Mouse (Mus musculus): ENCODE results near the gene Adal. TPM values are rescaled to one million over a fixed set of nuclear protein-coding genes. Genes with fewer than 3 reads are reported as not detected.
"Not testable (repeated sequence)": the region's sequence is repeated elsewhere in the genome, so short reads cannot be mapped to it uniquely, and the experiment has no call there.

The Adal gene
- 30.7 and 40.0 TPM in 2 replicates for polyA plus RNA-seq (2014; fragmentation: Nextera tagmentation; extraction: Ambion mirVana)

DNA sequence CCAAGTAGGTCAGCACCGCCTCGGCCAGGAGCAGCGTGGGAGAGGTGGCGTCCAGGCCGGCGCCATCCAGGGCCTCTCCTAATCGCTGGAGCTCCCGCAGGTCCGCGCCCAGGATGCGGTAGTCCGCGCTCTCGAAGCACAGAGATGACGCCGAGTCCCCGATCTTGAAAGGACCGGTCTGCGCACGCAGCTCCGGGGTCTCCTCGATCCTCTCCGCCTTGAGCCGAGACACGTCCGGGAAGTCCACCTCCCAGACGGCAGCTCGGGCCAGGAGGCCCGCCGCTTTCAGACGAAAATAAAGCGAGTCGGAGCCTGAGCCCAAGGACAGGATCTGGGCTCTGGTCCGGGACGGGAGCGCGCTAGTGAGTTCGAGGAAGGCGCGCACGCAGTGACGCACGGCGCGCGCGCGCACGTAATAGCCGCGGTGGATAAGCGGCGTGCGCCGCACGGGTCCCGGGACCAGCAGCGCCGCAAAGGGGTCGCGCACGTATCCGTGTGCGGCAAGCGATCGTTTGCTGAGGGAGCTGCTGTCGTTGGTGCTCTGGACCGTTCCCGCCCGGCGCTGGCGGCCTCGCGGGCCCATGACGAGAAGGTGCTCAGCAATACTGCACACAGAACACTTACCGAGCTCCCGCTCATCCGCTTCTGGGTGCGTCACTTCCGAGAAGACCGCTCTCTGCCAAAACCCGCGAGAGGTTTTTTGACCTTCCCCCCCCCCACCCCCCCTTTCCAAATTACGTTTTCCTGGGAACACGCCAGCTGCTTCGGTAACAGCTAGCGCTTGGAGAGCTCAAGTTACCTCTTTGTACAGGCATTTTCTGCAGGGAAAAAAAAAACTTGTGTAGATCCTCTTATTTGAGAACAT, at the start of gene Adal, which contains the start of gene Lcmt2:
Gene Adal (plus strand): TSS at position 411 of the 865 bp plus-strand sequence.
Gene Lcmt2 (minus strand): TSS at position 636 of the 865 bp plus-strand sequence.
- peak within 1 kb of the TSS; percentile 98 for H3K27ac ChIP-seq (replicated peaks; ENCODE audit: low read depth, low read length)
- H3K9me3 ChIP-seq (ENCODE audit: control insufficient read depth, low read length), result no peaks in the 10 kb centered on the region
- DNase-seq (peak; percentile 97), ATAC-seq (ENCODE audit: low FRiP score, low TSS enrichment) (peak; percentile 96)
- H3K4me1 ChIP-seq (ENCODE audit: control insufficient read depth, insufficient read depth, low read length), result peaks cover 30% of the 10 kb centered on the region
- peak within 1 kb of the TSS; percentile 91 for H3K9ac ChIP-seq (replicated peaks; ENCODE audit: low read length)
- H3K36me3 ChIP-seq (ENCODE audit: control insufficient read depth, insufficient read depth, low read length), result 0 out of 2 replicates have a peak, but pooled peaks cover 17% of the 10 kb centered on the region
- H3K4me2 ChIP-seq (ENCODE audit: low read length), result peak within 1 kb of the TSS; percentile 91
- WGBS, result under 1% methylated on average over 87 of the region's 87 CpGs
- no peaks in the 10 kb centered on the region for H3K27me3 ChIP-seq (ENCODE audit: control insufficient read depth, insufficient read depth, low read length)
- H3K4me3 ChIP-seq (replicated peaks; ENCODE audit: low read depth, low read length), result peak within 1 kb of the TSS; percentile 71

DNA sequence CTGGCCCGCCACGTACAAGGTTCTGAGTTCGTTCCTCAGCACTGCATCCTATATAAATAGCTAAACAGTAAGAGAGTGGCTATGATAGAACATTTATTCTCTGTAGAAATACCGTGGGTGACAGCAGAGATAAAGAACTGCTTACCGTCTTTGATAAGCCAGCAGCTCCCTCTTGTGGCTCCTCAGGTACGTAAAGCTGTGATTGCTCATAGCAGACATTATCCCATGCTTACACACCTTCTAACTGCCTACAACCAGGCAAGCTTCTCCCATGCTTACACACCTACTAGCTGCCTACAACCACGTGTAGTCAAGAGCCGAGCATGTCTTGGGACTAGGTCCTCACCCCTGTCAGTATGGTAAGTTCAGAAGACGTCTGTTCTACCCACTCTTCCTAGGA, 38.2 kb upstream of the Adal start:
- H3K4me2 ChIP-seq (ENCODE audit: low read length), result no peak overlapping the region
- H3K36me3 ChIP-seq (ENCODE audit: control insufficient read depth, insufficient read depth, low read length), result no peaks in the 10 kb centered on the region
- no peak overlapping the region for H3K9ac ChIP-seq (replicated peaks; ENCODE audit: low read length)
- no peaks in the 10 kb centered on the region for H3K27me3 ChIP-seq (ENCODE audit: control insufficient read depth, insufficient read depth, low read length)
- no peaks in the 10 kb centered on the region for H3K4me1 ChIP-seq (ENCODE audit: control insufficient read depth, insufficient read depth, low read length)
- no peaks in the 10 kb centered on the region for H3K9me3 ChIP-seq (ENCODE audit: control insufficient read depth, low read length)
- no peak overlapping the region for H3K27ac ChIP-seq (replicated peaks; ENCODE audit: low read depth, low read length)
- ATAC-seq (ENCODE audit: low FRiP score, low TSS enrichment) (no peak), DNase-seq (peak; percentile 88)
- 24% methylated on average over 9 of the region's 9 CpGs for WGBS
- no peak overlapping the region for H3K4me3 ChIP-seq (replicated peaks; ENCODE audit: low read depth, low read length)

DNA sequence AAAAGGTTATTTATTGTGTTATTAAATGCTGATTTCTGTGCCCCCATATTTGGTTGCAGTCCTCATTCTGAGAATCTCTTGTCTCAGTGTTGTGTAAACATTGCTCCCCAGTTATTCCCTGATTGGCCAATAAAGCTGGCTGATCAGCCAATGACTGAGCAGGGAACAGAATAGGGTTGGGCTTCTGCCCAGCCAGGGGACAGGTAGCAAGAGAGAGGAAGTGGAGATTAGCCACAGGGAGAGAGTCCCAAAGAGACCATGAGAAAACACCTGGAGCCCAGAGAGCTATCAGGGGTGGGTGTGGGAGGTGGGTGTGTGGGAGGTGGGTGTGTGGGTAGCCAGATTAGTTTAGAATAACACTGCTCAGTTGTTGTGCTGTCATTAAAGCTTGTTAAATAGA, 34.3 kb upstream of the Adal start:
- ATAC-seq (ENCODE audit: low FRiP score, low TSS enrichment), result no peak

DNA sequence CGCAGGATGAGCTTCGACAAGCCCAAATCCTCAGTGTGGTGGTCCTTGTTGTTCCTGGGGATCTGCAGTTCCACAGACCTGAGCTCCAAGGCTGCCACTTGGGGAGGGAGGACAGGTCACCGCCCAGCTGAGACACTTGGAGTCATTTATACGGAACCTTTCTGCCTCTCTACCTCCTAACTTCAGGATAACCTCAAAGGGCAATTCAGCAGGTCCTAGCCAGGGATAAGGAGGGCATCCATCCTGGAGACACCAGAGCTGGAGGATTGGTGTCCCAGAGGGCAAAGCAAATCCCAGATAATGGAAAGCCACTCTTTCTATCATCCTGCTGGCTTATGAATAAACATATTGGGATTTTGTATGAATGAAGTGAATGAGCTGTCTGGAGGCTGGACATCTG, 30.5 kb upstream of the Adal start, which contains the start of gene Tgm7:
Gene Tgm7 (minus strand): TSS at position 101 of the 400 bp plus-strand sequence.
- WGBS, result 90% methylated on average over 4 of the region's 4 CpGs
- no peaks in the 10 kb centered on the region for H3K4me1 ChIP-seq (ENCODE audit: control insufficient read depth, insufficient read depth, low read length)
- no peak for ATAC-seq (ENCODE audit: low FRiP score, low TSS enrichment)

More for the DNA sequence above, 34.3 kb upstream of the Adal start:
- H3K36me3 ChIP-seq (ENCODE audit: control insufficient read depth, insufficient read depth, low read length), result no peaks in the 10 kb centered on the region
- no peaks in the 10 kb centered on the region for H3K4me1 ChIP-seq (ENCODE audit: control insufficient read depth, insufficient read depth, low read length)
- no peak overlapping the region for H3K4me3 ChIP-seq (replicated peaks; ENCODE audit: low read depth, low read length)
- DNase-seq, result no peak
- no peak overlapping the region for H3K9ac ChIP-seq (replicated peaks; ENCODE audit: low read length)
- H3K9me3 ChIP-seq (ENCODE audit: control insufficient read depth, low read length), result no peaks in the 10 kb centered on the region
- no peaks in the 10 kb centered on the region for H3K27me3 ChIP-seq (ENCODE audit: control insufficient read depth, insufficient read depth, low read length)
- no peak overlapping the region for H3K27ac ChIP-seq (replicated peaks; ENCODE audit: low read depth, low read length)
- no peak overlapping the region for H3K4me2 ChIP-seq (ENCODE audit: low read length)

DNA sequence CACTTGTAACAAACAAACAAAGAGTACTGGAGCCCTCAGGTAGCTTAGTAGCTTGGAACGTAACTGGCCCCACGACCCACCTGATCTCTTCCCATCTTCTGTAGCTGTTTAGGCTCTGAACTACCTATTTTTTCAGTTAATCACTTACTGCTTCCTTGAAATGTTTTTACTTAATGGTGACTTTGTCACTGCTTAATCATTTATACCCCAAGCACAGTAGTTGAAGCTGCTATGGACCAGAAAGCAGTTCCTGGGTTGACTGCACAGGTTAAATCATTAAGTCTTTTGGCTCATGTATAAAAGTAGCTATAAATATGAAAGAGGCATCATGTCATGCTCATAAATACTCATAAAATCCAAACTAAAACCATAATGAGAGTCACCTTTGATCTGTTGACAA, 24.8 kb upstream of the Adal start:
- Histone ChIP-seq H3K9me3 (ENCODE audit: control insufficient read depth, low read length) (no peaks in the 10 kb centered on the region), H3K4me3 (replicated peaks; ENCODE audit: low read depth, low read length) (no peak overlapping the region), H3K4me2 (ENCODE audit: low read length) (no peak overlapping the region), H3K9ac (replicated peaks; ENCODE audit: low read length) (no peak overlapping the region), H3K4me1 (ENCODE audit: control insufficient read depth, insufficient read depth, low read length) (no peaks in the 10 kb centered on the region), H3K36me3 (ENCODE audit: control insufficient read depth, insufficient read depth, low read length) (no peaks in the 10 kb centered on the region), H3K27me3 (ENCODE audit: control insufficient read depth, insufficient read depth, low read length) (no peaks in the 10 kb centered on the region), H3K27ac (replicated peaks; ENCODE audit: low read depth, low read length) (no peak overlapping the region)
- WGBS, result 86% methylated on average over 2 of the region's 2 CpGs
- ATAC-seq (ENCODE audit: low FRiP score, low TSS enrichment) (no peak), DNase-seq (no peak)

More for the DNA sequence above, 30.5 kb upstream of the Adal start, which contains the start of gene Tgm7:
- no peak within 1 kb of the TSS for H3K27ac ChIP-seq (replicated peaks; ENCODE audit: low read depth, low read length)
- H3K4me3 ChIP-seq (replicated peaks; ENCODE audit: low read depth, low read length), result no peak within 1 kb of the TSS
- H3K27me3 ChIP-seq (ENCODE audit: control insufficient read depth, insufficient read depth, low read length), result no peaks in the 10 kb centered on the region
- H3K9me3 ChIP-seq (ENCODE audit: control insufficient read depth, low read length), result no peaks in the 10 kb centered on the region
- H3K36me3 ChIP-seq (ENCODE audit: control insufficient read depth, insufficient read depth, low read length), result no peaks in the 10 kb centered on the region
- no peak within 1 kb of the TSS for H3K4me2 ChIP-seq (ENCODE audit: low read length)
- DNase-seq, result no peak
- no peak within 1 kb of the TSS for H3K9ac ChIP-seq (replicated peaks; ENCODE audit: low read length)

DNA sequence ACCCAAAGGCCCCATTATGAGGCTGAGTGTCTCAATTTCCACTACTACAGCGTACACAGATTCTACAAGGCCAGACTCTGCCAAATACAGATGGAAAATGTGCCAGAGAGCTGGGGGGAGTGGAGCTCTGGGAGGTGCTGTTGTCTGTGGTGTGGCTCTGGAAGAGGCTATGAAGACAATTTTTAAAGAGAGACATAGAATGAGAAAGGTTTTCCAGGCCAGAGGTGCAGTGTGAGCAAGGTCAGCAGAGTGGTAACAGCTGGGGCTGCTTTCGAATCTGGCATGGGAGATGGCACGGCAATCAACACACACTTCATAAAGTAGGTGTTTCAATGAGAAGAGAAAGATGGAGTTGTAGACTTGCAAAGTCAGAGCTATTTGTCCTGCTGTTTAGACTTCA, 21.0 kb upstream of the Adal start:
- DNase-seq, result no peak
- H3K9ac ChIP-seq (replicated peaks; ENCODE audit: low read length), result no peak overlapping the region
- H3K4me2 ChIP-seq (ENCODE audit: low read length), result no peak overlapping the region
- H3K4me1 ChIP-seq (ENCODE audit: control insufficient read depth, insufficient read depth, low read length), result no peaks in the 10 kb centered on the region
- ATAC-seq (ENCODE audit: low FRiP score, low TSS enrichment), result no peak
- no peaks in the 10 kb centered on the region for H3K27me3 ChIP-seq (ENCODE audit: control insufficient read depth, insufficient read depth, low read length)
- H3K4me3 ChIP-seq (replicated peaks; ENCODE audit: low read depth, low read length), result no peak overlapping the region
- H3K36me3 ChIP-seq (ENCODE audit: control insufficient read depth, insufficient read depth, low read length), result no peaks in the 10 kb centered on the region
- WGBS, result 88% methylated on average over 3 of the region's 3 CpGs
- H3K27ac ChIP-seq (replicated peaks; ENCODE audit: low read depth, low read length), result no peak overlapping the region
- no peaks in the 10 kb centered on the region for H3K9me3 ChIP-seq (ENCODE audit: control insufficient read depth, low read length)

DNA sequence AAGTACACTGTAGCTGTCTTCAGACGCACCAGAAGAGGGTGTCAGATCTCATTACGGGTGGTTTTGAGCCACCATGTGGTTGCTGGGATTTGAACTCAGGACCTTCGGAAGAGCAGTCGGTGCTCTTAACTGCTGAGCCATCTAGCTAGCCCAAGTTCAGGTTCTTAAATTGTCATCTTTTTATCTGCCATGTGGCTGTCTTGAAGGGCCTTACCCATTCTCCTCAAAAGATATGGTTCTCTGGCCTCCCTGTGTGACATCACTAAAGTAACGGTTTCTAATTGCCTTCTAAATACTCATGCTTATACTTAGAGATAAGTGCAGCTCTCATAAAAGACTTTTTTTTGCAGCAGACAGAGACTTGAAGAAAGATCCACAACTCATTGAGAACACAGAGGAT, 13.9 kb upstream of the Adal start:
- not testable (repeated sequence) for H3K4me3 ChIP-seq (replicated peaks; ENCODE audit: low read depth, low read length); H3K36me3 ChIP-seq (ENCODE audit: control insufficient read depth, insufficient read depth, low read length); H3K27ac ChIP-seq (replicated peaks; ENCODE audit: low read depth, low read length); H3K9me3 ChIP-seq (ENCODE audit: control insufficient read depth, low read length); H3K4me2 ChIP-seq (ENCODE audit: low read length); DNase-seq; H3K4me1 ChIP-seq (ENCODE audit: control insufficient read depth, insufficient read depth, low read length); ATAC-seq (ENCODE audit: low FRiP score, low TSS enrichment); H3K9ac ChIP-seq (replicated peaks; ENCODE audit: low read length); H3K27me3 ChIP-seq (ENCODE audit: control insufficient read depth, insufficient read depth, low read length)
- 90% methylated on average over 5 of the region's 5 CpGs for WGBS

DNA sequence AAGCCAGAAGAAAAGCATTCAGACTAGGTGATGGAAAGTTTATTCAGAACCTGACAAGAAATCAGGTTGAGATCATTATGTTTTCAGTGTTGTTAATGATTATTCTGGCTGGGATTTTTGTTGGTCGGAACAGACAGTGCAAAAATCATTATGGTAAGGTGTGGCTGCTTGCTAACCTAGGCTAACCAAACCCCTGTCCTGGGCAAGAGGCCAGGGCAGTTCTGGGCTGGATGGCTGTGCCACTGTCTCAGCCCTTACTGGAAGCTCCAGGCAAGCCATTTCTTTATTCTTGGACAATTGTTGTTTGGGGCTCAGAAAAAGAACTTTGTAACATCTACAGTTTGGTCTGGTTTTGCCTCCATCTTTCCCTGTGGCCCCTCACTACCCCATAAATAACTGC, 12.7 kb upstream of the Adal start:
- WGBS, result 85% methylated on average over 1 of the region's 1 CpGs
- ATAC-seq (ENCODE audit: low FRiP score, low TSS enrichment), result no peak
- Histone ChIP-seq H3K27ac (replicated peaks; ENCODE audit: low read depth, low read length) (no peak overlapping the region), H3K36me3 (ENCODE audit: control insufficient read depth, insufficient read depth, low read length) (no peaks in the 10 kb centered on the region), H3K27me3 (ENCODE audit: control insufficient read depth, insufficient read depth, low read length) (no peaks in the 10 kb centered on the region), H3K9me3 (ENCODE audit: control insufficient read depth, low read length) (no peaks in the 10 kb centered on the region), H3K9ac (replicated peaks; ENCODE audit: low read length) (no peak overlapping the region), H3K4me3 (replicated peaks; ENCODE audit: low read depth, low read length) (no peak overlapping the region), H3K4me2 (ENCODE audit: low read length) (no peak overlapping the region), H3K4me1 (ENCODE audit: control insufficient read depth, insufficient read depth, low read length) (no peaks in the 10 kb centered on the region)
- no peak for DNase-seq
